Mouse (Mus musculus): ENCODE measurements around the gene Nfkb2. TPM values are rescaled to one million over a fixed set of nuclear protein-coding genes. Genes with fewer than 3 reads are reported as not detected.

The Nfkb2 gene
- polyA plus RNA-seq, 1 experiment, result 20.4 TPM

GRCm38 (mm10) chr19:46318586-46319378 lies 14.7 kb downstream of the Nfkb2 start:
- Histone ChIP-seq H3K4me3 (ENCODE audit: low read depth, low read length) (no peak overlapping the region), H3K36me3 (ENCODE audit: control insufficient read depth, insufficient read depth, low read length, poor library complexity, severe bottlenecking) (no peaks in the 10 kb centered on the region), H3K4me1 (ENCODE audit: control insufficient read depth, insufficient read depth, low read length) (no peaks in the 10 kb centered on the region), H3K9ac (ENCODE audit: low read depth, poor library complexity, severe bottlenecking) (no peak overlapping the region), H3K9me3 (replicated peaks; ENCODE audit: control insufficient read depth, insufficient read depth, low read length, poor library complexity, severe bottlenecking) (no peaks in the 10 kb centered on the region), H3K27me3 (ENCODE audit: control insufficient read depth, insufficient read depth, low read length, poor library complexity, severe bottlenecking) (peaks cover 9% of the 10 kb centered on the region), H3K27ac (ENCODE audit: insufficient read depth, low read length) (no peak overlapping the region)
- TF ChIP-seq EP300 (IDR thresholded peaks at IDR 0.05; ENCODE audit: insufficient read depth, low read depth, low read length) (no peak), POLR2A (IDR thresholded peaks at IDR 0.05; ENCODE audit: insufficient read depth, low read length) (no peak), CTCF (IDR thresholded peaks at IDR 0.05; ENCODE audit: low read depth, low read length) (no peak)

GRCm38 (mm10) chr19:46320076-46320785 lies 16.1 kb downstream of the Nfkb2 start:
- H3K36me3 ChIP-seq (ENCODE audit: control insufficient read depth, insufficient read depth, low read length, poor library complexity, severe bottlenecking), result no peaks in the 10 kb centered on the region
- no peak for TF ChIP-seq CTCF (IDR thresholded peaks at IDR 0.05; ENCODE audit: low read depth, low read length)
- no peak for TF ChIP-seq EP300 (IDR thresholded peaks at IDR 0.05; ENCODE audit: insufficient read depth, low read depth, low read length)
- no peak for TF ChIP-seq POLR2A (IDR thresholded peaks at IDR 0.05; ENCODE audit: insufficient read depth, low read length)
- H3K4me3 ChIP-seq (ENCODE audit: low read depth, low read length), result no peak overlapping the region
- H3K9me3 ChIP-seq (replicated peaks; ENCODE audit: control insufficient read depth, insufficient read depth, low read length, poor library complexity, severe bottlenecking), result no peaks in the 10 kb centered on the region
- no peak overlapping the region for H3K9ac ChIP-seq (ENCODE audit: low read depth, poor library complexity, severe bottlenecking)
- no peak overlapping the region for H3K27ac ChIP-seq (ENCODE audit: insufficient read depth, low read length)
- H3K4me1 ChIP-seq (ENCODE audit: control insufficient read depth, insufficient read depth, low read length), result no peaks in the 10 kb centered on the region
- H3K27me3 ChIP-seq (ENCODE audit: control insufficient read depth, insufficient read depth, low read length, poor library complexity, severe bottlenecking), result peaks cover 9% of the 10 kb centered on the region

- Histone ChIP-seq H3K9ac (ENCODE audit: low read depth, poor library complexity, severe bottlenecking) (no peak overlapping the region), H3K27ac (ENCODE audit: insufficient read depth, low read length) (no peak overlapping the region), H3K27me3 (ENCODE audit: control insufficient read depth, insufficient read depth, low read length, poor library complexity, severe bottlenecking) (peaks cover 7% of the 10 kb centered on the region), H3K4me3 (ENCODE audit: low read depth, low read length) (no peak overlapping the region), H3K9me3 (replicated peaks; ENCODE audit: control insufficient read depth, insufficient read depth, low read length, poor library complexity, severe bottlenecking) (no peaks in the 10 kb centered on the region), H3K36me3 (ENCODE audit: control insufficient read depth, insufficient read depth, low read length, poor library complexity, severe bottlenecking) (no peaks in the 10 kb centered on the region), H3K4me1 (ENCODE audit: control insufficient read depth, insufficient read depth, low read length) (no peaks in the 10 kb centered on the region)
- no peak for TF ChIP-seq POLR2A (IDR thresholded peaks at IDR 0.05; ENCODE audit: insufficient read depth, low read length)
- TF ChIP-seq EP300 (IDR thresholded peaks at IDR 0.05; ENCODE audit: insufficient read depth, low read depth, low read length), result no peak
- TF ChIP-seq CTCF (IDR thresholded peaks at IDR 0.05; ENCODE audit: low read depth, low read length), result no peak
Observed at GRCm38 (mm10) chr19:46321101-46321943, 17.2 kb downstream of the Nfkb2 start.

DNA sequence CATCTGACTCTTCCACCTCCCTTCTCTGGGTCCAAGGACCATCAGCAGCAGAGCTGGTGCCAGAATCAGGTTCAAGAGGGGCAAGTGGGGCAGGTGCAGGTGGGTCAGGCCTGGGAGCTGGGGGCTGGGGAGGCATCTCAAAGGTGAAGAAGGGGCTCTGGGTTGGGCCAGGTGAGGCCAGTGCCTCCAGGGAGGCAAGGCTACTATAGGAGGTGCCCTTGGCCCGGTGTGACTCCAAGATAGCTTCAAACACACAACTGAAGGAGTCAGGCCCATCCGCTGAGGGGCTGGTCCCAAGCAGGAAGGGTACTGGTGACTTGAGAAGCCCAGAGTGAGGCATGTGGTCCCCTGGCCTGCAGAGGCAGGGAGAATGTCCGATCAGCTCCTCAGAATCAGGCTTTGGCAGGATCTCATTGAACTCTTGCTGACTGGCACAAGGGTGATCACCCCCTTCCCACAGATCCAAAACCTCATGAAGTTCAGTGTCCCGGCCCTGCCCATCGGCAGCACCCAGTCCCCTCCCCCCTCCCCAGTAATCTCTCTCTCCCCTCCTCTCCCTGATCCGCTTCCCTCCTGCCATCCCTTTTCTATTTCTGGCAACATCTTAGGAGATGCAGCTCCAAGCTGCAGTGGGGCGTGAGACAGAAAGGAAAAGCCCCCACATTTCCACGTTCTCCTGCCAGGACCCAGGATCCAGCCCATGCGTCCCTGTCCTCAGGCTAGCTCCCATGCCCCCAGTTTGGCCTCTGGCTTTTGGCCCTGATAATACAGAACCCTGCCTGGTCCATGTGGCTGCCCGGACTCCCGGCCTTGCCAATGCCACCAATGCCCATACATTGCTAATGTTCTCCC lies 18.2 kb downstream of the Nfkb2 start:
- Histone ChIP-seq H3K4me1 (ENCODE audit: control insufficient read depth, insufficient read depth, low read length) (no peaks in the 10 kb centered on the region), H3K27me3 (ENCODE audit: control insufficient read depth, insufficient read depth, low read length, poor library complexity, severe bottlenecking) (peaks cover 6% of the 10 kb centered on the region), H3K27ac (ENCODE audit: insufficient read depth, low read length) (no peak overlapping the region), H3K9me3 (replicated peaks; ENCODE audit: control insufficient read depth, insufficient read depth, low read length, poor library complexity, severe bottlenecking) (no peaks in the 10 kb centered on the region), H3K4me3 (ENCODE audit: low read depth, low read length) (no peak overlapping the region), H3K36me3 (ENCODE audit: control insufficient read depth, insufficient read depth, low read length, poor library complexity, severe bottlenecking) (no peaks in the 10 kb centered on the region), H3K9ac (ENCODE audit: low read depth, poor library complexity, severe bottlenecking) (no peak overlapping the region)
- no peak for TF ChIP-seq POLR2A (IDR thresholded peaks at IDR 0.05; ENCODE audit: insufficient read depth, low read length)
- no peak for TF ChIP-seq CTCF (IDR thresholded peaks at IDR 0.05; ENCODE audit: low read depth, low read length)
- TF ChIP-seq EP300 (IDR thresholded peaks at IDR 0.05; ENCODE audit: insufficient read depth, low read depth, low read length), result no peak

- no peak overlapping the region for H3K27ac ChIP-seq (ENCODE audit: insufficient read depth, low read length)
- H3K9ac ChIP-seq (ENCODE audit: low read depth, poor library complexity, severe bottlenecking), result no peak overlapping the region
- H3K4me3 ChIP-seq (ENCODE audit: low read depth, low read length), result no peak overlapping the region
- H3K36me3 ChIP-seq (ENCODE audit: control insufficient read depth, insufficient read depth, low read length, poor library complexity, severe bottlenecking), result no peaks in the 10 kb centered on the region
- no peaks in the 10 kb centered on the region for H3K4me1 ChIP-seq (ENCODE audit: control insufficient read depth, insufficient read depth, low read length)
- no peaks in the 10 kb centered on the region for H3K27me3 ChIP-seq (ENCODE audit: control insufficient read depth, insufficient read depth, low read length, poor library complexity, severe bottlenecking)
- H3K9me3 ChIP-seq (replicated peaks; ENCODE audit: control insufficient read depth, insufficient read depth, low read length, poor library complexity, severe bottlenecking), result no peaks in the 10 kb centered on the region
- no peak for TF ChIP-seq POLR2A (IDR thresholded peaks at IDR 0.05; ENCODE audit: insufficient read depth, low read length)
- TF ChIP-seq EP300 (IDR thresholded peaks at IDR 0.05; ENCODE audit: insufficient read depth, low read depth, low read length), result no peak
- TF ChIP-seq CTCF (IDR thresholded peaks at IDR 0.05; ENCODE audit: low read depth, low read length), result no peak
Observed at GRCm38 (mm10) chr19:46322996-46323572, 19.0 kb downstream of the Nfkb2 start.
